Mouse (Mus musculus): ENCODE measurements around the gene Gm9767. TPM values are rescaled to one million over a fixed set of nuclear protein-coding genes. Genes with fewer than 3 reads are reported as not detected.

Gene Gm9767
- polyA plus RNA-seq, 1 experiment from 2014 or later: not detected

GRCm38 (mm10) chr10:26119067-26119821, 41.2 kb downstream of the Gm9767 start:
- 92% methylated on average over 6 of the region's 6 CpGs for WGBS

GRCm38 (mm10) chr10:26119822-26120183, 41.7 kb downstream of the Gm9767 start:
- no peak for TF ChIP-seq CTCF (IDR thresholded peaks at IDR 0.05; ENCODE audit: low read depth)
- H3K4me1 ChIP-seq (replicated peaks; ENCODE audit: insufficient read depth, low read length): no peaks in the 10 kb centered on the region
- 72% methylated on average over 1 of the region's 1 CpGs for WGBS

More at GRCm38 (mm10) chr10:26119067-26119821, 41.2 kb downstream of the Gm9767 start:
- Histone ChIP-seq H3K9me3 (replicated peaks; ENCODE audit: low read length) (no peaks in the 10 kb centered on the region), H3K4me3 (replicated peaks; ENCODE audit: low read depth, low read length) (no peak overlapping the region), H3K4me2 (ENCODE audit: low read length) (no peak overlapping the region), H3K27me3 (ENCODE audit: insufficient read depth, low read length) (no peaks in the 10 kb centered on the region), H3K36me3 (ENCODE audit: insufficient read depth, low read length) (no peaks in the 10 kb centered on the region), H3K9ac (ENCODE audit: low read depth, low read length) (no peak overlapping the region), H3K27ac (no peak overlapping the region), H3K4me1 (replicated peaks; ENCODE audit: insufficient read depth, low read length) (no peaks in the 10 kb centered on the region)
- TF ChIP-seq CTCF (IDR thresholded peaks at IDR 0.05; ENCODE audit: low read depth): no peak
- DNase-seq (ENCODE audit: low spot score) (no peak), ATAC-seq (replicated peaks; ENCODE audit: low FRiP score, low read depth) (no peak)

More at GRCm38 (mm10) chr10:26119822-26120183, 41.7 kb downstream of the Gm9767 start:
- ATAC-seq (replicated peaks; ENCODE audit: low FRiP score, low read depth): no peak
- no peak overlapping the region for H3K4me3 ChIP-seq (replicated peaks; ENCODE audit: low read depth, low read length)
- no peaks in the 10 kb centered on the region for H3K9me3 ChIP-seq (replicated peaks; ENCODE audit: low read length)
- H3K27me3 ChIP-seq (ENCODE audit: insufficient read depth, low read length): no peaks in the 10 kb centered on the region
- H3K27ac ChIP-seq: no peak overlapping the region
- DNase-seq (ENCODE audit: low spot score): no peak
- H3K4me2 ChIP-seq (ENCODE audit: low read length): no peak overlapping the region
- H3K36me3 ChIP-seq (ENCODE audit: insufficient read depth, low read length): no peaks in the 10 kb centered on the region
- no peak overlapping the region for H3K9ac ChIP-seq (ENCODE audit: low read depth, low read length)

Other genes with a start within 250 kb of the Gm9767 start
- 1.9 and 3.0 TPM in 2 replicates for gene Tmem200a, start 797 bp downstream of the Gm9767 start, polyA plus RNA-seq (2015; fragmentation: Nextera tagmentation; extraction: Ambion mirVana)
- not detected in 2 replicates for gene Samd3, start 151.5 kb downstream of the Gm9767 start, polyA plus RNA-seq (2015; fragmentation: Nextera tagmentation; extraction: Ambion mirVana)